Mouse (Mus musculus) cerebellum, adult 2 months (tissue): ENCODE data around the gene Efna1. TPM values are rescaled to one million over a fixed set of nuclear protein-coding genes. Genes with fewer than 3 reads are reported as not detected.

ENCODE experiments used
- DNase-seq, 2 experiments: peaks; one replicate each; pipeline ENCODE4 v3.0.0; 2021
- H3K27ac ChIP-seq: fragments of 200-500 bp; 2 replicates; pipeline ENCODE4 v1.5.1; 2012; ENCODE audit warnings: low read length, control low read depth, inconsistent platforms; ENCODE audit not compliant: insufficient read depth
- H3K27me3 ChIP-seq: fragments of 200-500 bp; 2 replicates; pipeline ENCODE4 v1.6.1; 2012; ENCODE audit warnings: inconsistent platforms, mild to moderate bottlenecking, low read length, moderate library complexity; ENCODE audit not compliant: control insufficient read depth, insufficient read depth
- H3K4me1 ChIP-seq: fragments of 200-500 bp; 2 replicates; pipeline ENCODE4 v1.6.1; 2011; ENCODE audit warnings: low read length; ENCODE audit not compliant: control insufficient read depth, insufficient read depth
- H3K4me3 ChIP-seq: fragments of 200-500 bp; replicated peaks from 2 replicates; pipeline ENCODE3; 2011; ENCODE audit warnings: mild to moderate bottlenecking, low read depth, low read length, control low read depth; ENCODE audit not compliant: insufficient read depth
- CTCF ChIP-seq: fragments of 200-500 bp; IDR thresholded peaks from 2 replicates; pipeline ENCODE4 v1.5.1; 2011; ENCODE audit warnings: low read depth, mild to moderate bottlenecking, control low read depth, low read length, moderate library complexity, borderline replicate concordance; ENCODE audit not compliant: insufficient read depth
- POLR2A ChIP-seq: fragments of 200-500 bp; IDR thresholded peaks from 2 replicates; pipeline ENCODE4 v1.6.1; 2011; ENCODE audit warnings: low read length, control low read depth, borderline replicate concordance; ENCODE audit not compliant: insufficient read depth
- WGBS: fragments of 180-500 bp; shearing (Covaris S2); methylation state at CpG from one replicate; pipeline ENCODE4 v1.1.7; 2018; 5-methylcytosine and 5-hydroxymethylcytosine counted together
- polyA plus RNA-seq: library from polyadenylated mRNA; depleted of rRNA; stranded (reverse); fragments of >200 nt; gene quantifications from 2 replicates; pipeline ENCODE4 v1.2.3, GENCODE M21; 2012

Gene Efna1
- polyA plus RNA-seq, 1 experiment, result 14.2 TPM

DNA sequence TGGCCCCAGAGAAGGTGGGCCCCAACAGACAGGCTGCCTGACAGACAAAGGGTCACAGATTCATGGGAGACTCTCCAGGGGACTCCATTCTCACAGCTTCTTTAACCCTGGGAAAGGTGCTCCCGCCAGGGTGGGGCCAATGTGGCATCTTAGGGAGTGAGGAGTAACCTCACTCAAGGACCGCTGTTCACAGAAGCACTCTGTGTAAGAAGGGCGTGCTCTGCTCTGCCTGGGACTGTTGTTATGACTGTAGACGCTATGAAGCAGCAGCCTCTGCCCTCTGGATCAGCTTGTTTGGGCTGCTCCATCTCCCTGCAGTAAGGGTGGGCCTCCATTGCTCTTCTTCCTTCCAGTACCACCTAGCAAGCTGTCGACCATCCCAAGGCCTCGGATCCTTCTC is 23.5 kb upstream of the Efna1 start:
- no peak overlapping the region for H3K4me3 ChIP-seq
- 63% methylated on average over 6 of the region's 6 CpGs for WGBS
- no peak for DNase-seq
- H3K4me1 ChIP-seq, result no peaks in the 10 kb centered on the region
- TF ChIP-seq CTCF (no peak), POLR2A (no peak)
- no peak overlapping the region for H3K27ac ChIP-seq
- H3K27me3 ChIP-seq, result no peaks in the 10 kb centered on the region

DNA sequence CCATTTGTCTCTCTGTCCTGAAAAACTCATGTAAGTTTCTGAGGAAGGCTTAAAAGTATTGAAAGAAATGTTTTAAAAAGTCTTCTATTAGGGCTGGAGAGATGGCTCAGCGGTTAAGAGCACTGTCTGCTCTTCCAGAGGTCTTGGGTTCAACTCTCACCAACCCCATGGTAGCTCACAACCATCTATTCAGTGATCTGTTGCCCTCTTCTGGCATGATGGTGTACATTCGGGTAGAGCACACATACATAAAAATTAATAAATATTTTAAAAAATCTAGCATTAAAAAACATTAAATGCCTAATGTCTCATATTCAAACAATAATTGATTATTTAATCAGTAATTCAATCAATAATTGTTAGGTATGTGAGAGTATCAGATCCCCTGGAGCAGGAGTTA is 19.6 kb upstream of the Efna1 start:
- WGBS, result 75% methylated on average over 2 of the region's 2 CpGs
- H3K4me3 ChIP-seq, result no peak overlapping the region
- no peaks in the 10 kb centered on the region for H3K4me1 ChIP-seq
- H3K27me3 ChIP-seq, result no peaks in the 10 kb centered on the region
- DNase-seq, result no peak
- no peak overlapping the region for H3K27ac ChIP-seq
- TF ChIP-seq POLR2A, result no peak
- TF ChIP-seq CTCF, result no peak

GRCm38 (mm10) chr3:89300071-89300470 is 19.1 kb upstream of the Efna1 start:
- Histone ChIP-seq H3K4me3 (no peak overlapping the region), H3K27ac (no peak overlapping the region), H3K4me1 (no peaks in the 10 kb centered on the region), H3K27me3 (no peaks in the 10 kb centered on the region)
- no peak for DNase-seq
- 59% methylated on average over 1 of the region's 1 CpGs for WGBS
- no peak for TF ChIP-seq POLR2A
- TF ChIP-seq CTCF, result no peak

GRCm38 (mm10) chr3:89299499-89299898 is 18.6 kb upstream of the Efna1 start:
- no peaks in the 10 kb centered on the region for H3K4me1 ChIP-seq
- no peak for DNase-seq
- H3K4me3 ChIP-seq, result peak overlapping the region; percentile 9
- 5% methylated on average over 14 of the region's 14 CpGs for WGBS
- no peaks in the 10 kb centered on the region for H3K27me3 ChIP-seq
- H3K27ac ChIP-seq, result no peak overlapping the region
- no peak for TF ChIP-seq POLR2A
- TF ChIP-seq CTCF, result no peak

- DNase-seq, result no peak
Observed at GRCm38 (mm10) chr3:89298908-89299307, 18.0 kb upstream of the Efna1 start.

GRCm38 (mm10) chr3:89296761-89297396 is 15.9 kb upstream of the Efna1 start:
- Histone ChIP-seq H3K4me1 (no peaks in the 10 kb centered on the region), H3K27me3 (no peaks in the 10 kb centered on the region), H3K27ac (no peak overlapping the region), H3K4me3 (no peak overlapping the region)
- WGBS, result 85% methylated on average over 11 of the region's 11 CpGs
- no peak for TF ChIP-seq CTCF
- TF ChIP-seq POLR2A, result no peak
- DNase-seq, result no peak

More at GRCm38 (mm10) chr3:89298908-89299307, 18.0 kb upstream of the Efna1 start:
- Histone ChIP-seq H3K27ac (no peak overlapping the region), H3K4me1 (no peaks in the 10 kb centered on the region), H3K27me3 (no peaks in the 10 kb centered on the region), H3K4me3 (no peak overlapping the region)
- 88% methylated on average over 6 of the region's 6 CpGs for WGBS
- TF ChIP-seq CTCF, result no peak
- no peak for TF ChIP-seq POLR2A

DNA sequence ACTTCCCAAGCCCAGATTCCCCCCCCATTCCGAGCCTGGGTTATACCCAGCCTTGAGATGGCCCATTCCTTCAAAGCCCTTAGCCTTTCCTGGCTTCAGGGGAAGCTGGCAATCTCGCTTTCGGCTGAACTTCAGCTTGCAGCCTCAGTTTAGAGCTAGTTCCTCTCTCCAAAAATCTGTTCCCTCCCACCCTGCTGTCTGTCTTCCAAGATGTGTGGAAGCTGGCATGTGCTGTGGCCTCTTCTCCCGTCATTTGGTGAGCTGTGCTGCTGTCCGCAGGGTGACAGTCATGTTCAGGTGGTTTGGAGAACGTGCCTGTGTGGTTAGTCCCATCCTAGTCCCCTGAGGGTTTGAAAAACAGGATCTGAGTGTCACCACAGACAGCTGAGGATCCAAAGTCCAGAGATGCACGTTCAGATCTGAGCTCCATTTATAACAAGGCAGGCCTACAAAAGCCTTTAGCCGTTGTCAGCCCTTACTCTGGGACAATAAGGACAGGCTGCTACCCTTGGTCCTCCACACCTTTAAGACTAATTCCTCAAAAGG is 14.8 kb upstream of the Efna1 start:
- H3K4me1 ChIP-seq, result no peaks in the 10 kb centered on the region
- TF ChIP-seq CTCF (no peak), POLR2A (no peak)
- H3K4me3 ChIP-seq, result no peak overlapping the region
- no peak overlapping the region for H3K27ac ChIP-seq
- no peaks in the 10 kb centered on the region for H3K27me3 ChIP-seq
- no peak for DNase-seq
- 69% methylated on average over 8 of the region's 8 CpGs for WGBS

DNA sequence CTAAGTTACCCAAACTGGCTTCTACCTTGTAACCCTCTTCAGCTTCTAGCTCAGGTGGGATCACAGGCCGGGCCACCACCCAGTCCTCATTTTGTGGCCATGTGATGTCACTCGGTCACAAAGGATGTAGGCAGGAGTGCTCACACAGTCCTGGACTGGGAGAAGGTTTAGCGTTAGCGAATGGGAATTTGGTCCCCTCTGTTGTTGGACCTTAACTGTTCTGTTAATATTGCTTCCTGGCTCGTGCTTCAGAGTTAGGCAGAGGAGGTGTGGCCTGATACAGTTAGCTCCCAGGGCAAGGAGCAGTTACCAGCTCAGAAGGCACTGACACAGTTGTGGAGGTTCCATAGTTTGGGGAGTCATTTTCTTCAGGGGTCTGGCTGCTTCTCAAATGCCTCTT is 13.3 kb upstream of the Efna1 start:
- no peak for TF ChIP-seq POLR2A
- TF ChIP-seq CTCF, result no peak
- H3K4me1 ChIP-seq, result no peaks in the 10 kb centered on the region
- no peak for DNase-seq
- H3K27me3 ChIP-seq, result no peaks in the 10 kb centered on the region
- no peak overlapping the region for H3K4me3 ChIP-seq
- H3K27ac ChIP-seq, result no peak overlapping the region
- WGBS, result 76% methylated on average over 5 of the region's 5 CpGs

DNA sequence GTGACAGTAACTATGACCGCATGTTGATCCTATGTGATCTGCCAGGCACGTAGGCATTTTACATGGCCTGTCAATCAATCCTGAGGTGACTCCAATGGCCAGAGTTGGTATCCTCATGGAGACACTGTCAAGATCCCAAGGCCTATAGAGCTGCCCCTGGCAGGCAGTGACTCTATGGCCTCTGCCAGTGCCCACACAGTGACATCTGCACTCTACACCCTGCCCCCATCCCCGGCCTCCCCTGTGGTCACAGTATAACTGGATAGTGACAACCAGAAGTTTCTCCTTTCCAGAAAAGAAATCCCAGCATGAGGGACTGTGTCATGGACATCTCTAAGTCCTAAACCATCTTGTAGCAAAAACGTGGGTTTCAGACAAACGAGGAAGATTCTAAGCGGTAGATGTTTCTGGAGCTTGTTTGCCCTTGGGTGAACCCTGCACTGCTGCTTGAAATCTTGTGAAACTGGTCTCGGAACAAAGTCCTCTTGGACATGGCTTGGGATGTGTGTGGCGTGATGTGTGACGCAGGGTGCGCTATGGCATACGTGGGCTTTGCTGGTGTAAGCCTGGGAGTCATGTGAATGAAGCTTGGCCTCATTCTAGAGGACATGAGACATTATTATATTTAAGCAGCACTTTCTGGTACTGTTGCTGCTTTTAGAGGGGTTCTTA is 12.4 kb upstream of the Efna1 start:
- no peak for TF ChIP-seq CTCF
- TF ChIP-seq POLR2A, result no peak
- Histone ChIP-seq H3K4me3 (no peak overlapping the region), H3K4me1 (no peaks in the 10 kb centered on the region), H3K27ac (no peak overlapping the region), H3K27me3 (no peaks in the 10 kb centered on the region)
- WGBS, result 89% methylated on average over 11 of the region's 11 CpGs
- DNase-seq, result no peak
